Mouse (Mus musculus) thymus, postnatal 25 days (tissue): Measurements from ENCODE around the gene Iba57.

Experiments
- DNase-seq: peaks from one replicate; pipeline ENCODE4 v3.0.0; 2022

Gene Iba57

DNA sequence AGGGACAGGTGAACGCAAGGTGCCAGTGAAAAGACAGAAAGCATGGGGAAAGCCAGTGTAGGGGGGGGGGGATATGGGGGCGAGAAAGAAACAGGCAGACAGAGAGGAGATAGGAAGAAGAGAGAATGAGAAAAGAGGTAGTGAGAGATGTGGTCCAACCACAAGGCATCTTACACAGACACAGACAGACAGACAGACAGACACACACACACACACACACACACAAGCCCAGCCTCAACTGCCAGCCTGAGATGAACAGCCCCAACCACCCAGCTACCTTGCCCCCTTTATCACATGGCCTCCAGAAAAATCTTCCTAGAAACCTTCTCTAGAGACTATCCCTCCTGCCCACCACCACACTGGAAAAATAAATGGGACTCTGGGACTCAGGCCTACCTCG lies 31.5 kb downstream of the Iba57 start:
- no peak for DNase-seq

DNA sequence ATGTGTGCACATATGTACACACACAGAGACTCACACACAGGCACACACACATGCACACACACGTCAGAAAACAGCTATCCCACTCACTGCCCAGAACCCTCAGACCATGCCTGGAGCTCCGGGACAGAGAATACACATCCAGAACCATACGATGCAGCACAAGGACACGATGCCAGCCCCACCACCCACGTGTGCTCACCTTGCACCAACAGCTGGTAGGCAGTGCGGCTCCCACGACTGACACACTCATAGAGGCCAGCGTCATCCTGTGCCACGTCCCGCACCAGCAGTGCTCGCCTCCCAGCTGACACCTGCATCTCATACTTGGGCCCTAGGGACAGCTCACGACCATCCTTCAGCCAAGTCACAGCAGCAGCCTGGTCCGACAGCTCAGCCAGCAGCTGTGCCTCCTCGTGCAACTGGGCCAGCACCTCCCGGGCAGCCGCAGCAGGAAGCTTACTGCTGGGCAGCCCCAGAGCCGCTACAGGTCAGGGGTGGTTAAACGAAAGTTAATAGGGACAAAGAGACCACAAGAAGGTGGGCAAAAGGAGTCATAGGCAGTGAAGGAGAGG lies 32.1 kb downstream of the Iba57 start:
- DNase-seq, result no peak

DNA sequence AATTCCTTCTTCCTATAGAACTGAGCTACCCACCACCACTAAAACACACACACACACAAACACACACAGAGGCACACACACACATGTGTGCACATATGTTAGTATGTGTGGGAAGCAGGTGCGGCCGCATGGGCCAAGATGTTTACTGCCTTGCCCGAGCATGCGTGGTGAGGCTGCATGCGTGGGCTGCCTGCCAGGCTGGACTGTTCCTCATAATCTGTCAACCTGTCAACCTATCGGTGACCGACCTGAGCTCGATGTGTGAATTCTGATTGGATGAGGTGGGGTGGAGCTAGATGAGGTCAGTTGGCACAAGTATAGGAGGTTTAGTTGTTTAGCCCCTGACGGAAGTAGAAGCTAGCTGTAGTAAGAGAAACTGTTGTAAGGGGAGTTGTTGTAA lies 32.8 kb downstream of the Iba57 start:
- no peak for DNase-seq

DNA sequence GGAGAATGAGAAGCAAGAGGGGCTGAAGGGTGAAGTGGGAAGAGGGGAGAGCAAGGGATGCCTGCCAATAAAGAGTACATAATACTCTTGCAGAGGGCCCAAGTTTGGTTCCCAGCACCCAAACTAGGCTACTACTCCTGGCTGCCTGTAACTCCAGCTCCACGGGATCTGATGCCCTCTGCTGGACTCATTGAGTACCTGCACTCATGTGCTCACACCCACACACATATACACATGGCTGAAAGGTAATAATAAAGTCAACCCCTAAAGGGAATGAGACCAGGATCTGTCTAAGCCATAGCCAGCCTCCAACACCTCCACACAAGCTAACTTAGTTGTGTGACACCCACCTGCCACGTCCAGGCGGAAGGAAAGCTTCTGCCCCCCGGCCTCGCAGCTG lies 57.6 kb downstream of the Iba57 start:
- DNase-seq, result no peak
